Mouse (Mus musculus) hematopoietic stem cell, adult 5-6 weeks (primary cell): ENCODE data around the gene Tex2. TPM values are rescaled to one million over a fixed set of nuclear protein-coding genes. Genes with fewer than 3 reads are reported as not detected.
"Not testable (repeated sequence)": the region's sequence is repeated elsewhere in the genome, so short reads cannot be mapped to it uniquely, and the experiment has no call there.

ENCODE experiments used
- ATAC-seq, 2 experiments: fragments of 125-278 bp in 1 of 2; replicated peaks in 1 of 2; 2 replicates each; pipeline ENCODE4 v1.8.0; 2016 to 2017; ENCODE audit warnings: inconsistent platforms in 2 of 2, mild to moderate bottlenecking in 2 of 2, moderate number of reproducible peaks in 2 of 2, low read depth in 1 of 2, moderate TSS enrichment in 1 of 2; ENCODE audit not compliant: low FRiP score in 2 of 2, poor library complexity in 2 of 2, severe bottlenecking in 2 of 2, insufficient read depth in 1 of 2, low TSS enrichment in 1 of 2
- total RNA-seq: library from RNA; stranded (forward); fragments of 172-1452, 232-1000 nt; gene quantifications from 2 replicates; pipeline ENCODE4 v1.2.3, GENCODE M21; 2017

Gene Tex2
- total RNA-seq: 28.1 and 45.7 TPM in 2 replicates

- peak; percentile 86 to 88 for ATAC-seq
These were observed at the start of gene Tex2 for GRCm38 (mm10) chr11:106612961-106613637. Gene Tex2, minus strand, starts transcription at chr11:106613423.

GRCm38 (mm10) chr11:106662634-106663407 is 49.6 kb upstream of the Tex2 start:
- no peak for ATAC-seq

- ATAC-seq: peak; percentile 46 to 68
These were observed 47.3 kb upstream of the Tex2 start for GRCm38 (mm10) chr11:106660453-106661081.

GRCm38 (mm10) chr11:106659598-106660295 is 46.5 kb upstream of the Tex2 start:
- ATAC-seq: no peak

- ATAC-seq: peak; percentile 52 to 56; a peak in 3 of 4 replicates
These were observed 45.0 kb upstream of the Tex2 start for GRCm38 (mm10) chr11:106658051-106658880.

GRCm38 (mm10) chr11:106656896-106657498 is 43.8 kb upstream of the Tex2 start:
- ATAC-seq: not testable (repeated sequence)

GRCm38 (mm10) chr11:106648347-106648746 is 35.1 kb upstream of the Tex2 start:
- peak; percentile 69 to 71 for ATAC-seq

GRCm38 (mm10) chr11:106642966-106643637 is 29.9 kb upstream of the Tex2 start:
- no peak for ATAC-seq

- no peak for ATAC-seq
These were observed 28.4 kb upstream of the Tex2 start for GRCm38 (mm10) chr11:106641580-106641979.

GRCm38 (mm10) chr11:106640059-106640458 is 26.8 kb upstream of the Tex2 start:
- no peak for ATAC-seq

GRCm38 (mm10) chr11:106639356-106639692 is 26.1 kb upstream of the Tex2 start:
- no peak for ATAC-seq

GRCm38 (mm10) chr11:106638551-106639355 is 25.5 kb upstream of the Tex2 start:
- ATAC-seq: no peak

- ATAC-seq: no peak
These were observed 24.5 kb upstream of the Tex2 start for GRCm38 (mm10) chr11:106637754-106638153.

GRCm38 (mm10) chr11:106635946-106636345 is 22.7 kb upstream of the Tex2 start:
- ATAC-seq: no peak

- not testable (repeated sequence) for ATAC-seq
These were observed 21.0 kb upstream of the Tex2 start for GRCm38 (mm10) chr11:106634175-106634574.
